Mouse (Mus musculus) T-helper 17 cell (primary cell): ENCODE measurements around the gene Repin1.

Source experiments
- in situ Hi-C, 2 experiments: fragments of 300-600 bp; cut with MboI, MseI; formaldehyde crosslinking; loops; 1 replicate in 1 of 2; 2 replicates in 1 of 2; pipeline ENCODE4 v1.15.1; 2025; ENCODE audit warnings: high pct_unique_total_duplicates in 2 of 2

Repin1 gene

DNA sequence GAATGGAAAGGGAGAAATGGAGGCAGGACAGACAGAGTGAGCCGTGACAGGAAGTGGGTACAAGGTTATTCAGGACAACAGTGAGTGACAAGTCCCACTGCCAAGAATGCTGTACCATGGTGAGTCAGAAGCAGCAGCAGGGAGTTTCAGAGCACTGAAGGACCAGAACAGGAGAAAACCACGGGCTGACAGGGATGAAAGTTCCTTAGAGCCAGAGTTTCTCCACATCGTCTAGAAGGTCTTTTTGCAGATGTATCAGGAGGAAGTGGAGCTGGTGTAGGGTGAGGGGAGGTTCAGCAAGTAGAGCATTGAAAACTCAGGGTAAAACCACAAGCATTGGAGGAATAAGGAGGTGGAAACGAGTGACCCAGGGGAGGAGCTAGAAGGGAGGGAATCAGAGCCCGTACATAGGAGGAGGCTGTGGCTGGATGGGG is 14.5 kb upstream of the Repin1 start:
- in situ Hi-C loops: no loop called here

DNA sequence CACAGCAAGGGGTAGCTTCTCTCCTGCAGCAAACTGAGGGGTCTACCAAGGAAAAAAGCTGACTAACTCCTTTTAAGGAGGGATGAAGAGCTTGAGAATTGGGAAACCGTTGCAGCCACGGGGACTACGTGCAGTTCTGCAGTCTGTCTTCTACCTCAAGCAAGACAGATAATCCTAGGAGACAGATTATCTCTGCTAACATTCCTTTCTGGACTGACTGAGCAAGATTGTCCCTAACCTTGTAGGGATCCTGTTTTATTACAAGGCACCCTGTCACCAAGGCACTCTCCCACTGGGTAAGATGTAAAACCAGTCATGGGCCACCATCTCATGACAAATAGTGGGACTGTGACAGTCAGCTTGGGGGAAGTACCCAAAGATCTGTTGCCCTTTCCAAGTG is 12.4 kb upstream of the Repin1 start:
- in situ Hi-C loops: no loop called here

DNA sequence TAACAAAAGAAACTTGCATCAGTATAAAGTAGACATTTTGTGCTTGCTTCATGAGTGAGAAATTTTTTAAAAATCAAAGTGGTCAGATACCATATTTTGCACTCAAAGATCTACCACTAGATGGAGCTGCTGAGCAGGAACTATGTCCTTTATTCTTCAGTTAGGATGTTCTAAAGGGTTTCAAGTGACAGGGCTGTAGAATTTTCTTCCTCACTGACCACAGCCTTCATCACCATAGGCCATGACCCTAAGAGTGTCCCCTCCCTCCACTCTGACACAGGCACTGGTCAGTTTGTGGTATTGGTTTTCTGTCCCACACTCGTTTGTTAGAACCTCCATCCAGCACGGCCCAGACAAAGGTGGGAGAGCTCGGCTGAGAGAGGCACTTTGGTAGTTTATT is 11.6 kb upstream of the Repin1 start:
- in situ Hi-C loops: no loop called here

- in situ Hi-C loops: no loop called here
Measured at GRCm38 (mm10) chr6:48589194-48589750, 4.4 kb upstream of the Repin1 start, which contains the start of gene Gm45021. Gm45021 (plus strand) TSS chr6:48589610.

GRCm38 (mm10) chr6:48591221-48591845 is 2.4 kb upstream of the Repin1 start:
- in situ Hi-C loops: loop anchor here in 1 of 2 experiments (10.0 kb wide), 1 partner anchor 847 kb away; no protein-coding TSS in a partner anchor

- in situ Hi-C loops: loop anchor here in 1 of 2 experiments (10.0 kb wide), 1 partner anchor 847 kb away; no protein-coding TSS in a partner anchor
Measured at GRCm38 (mm10) chr6:48591871-48592270, 1.8 kb upstream of the Repin1 start.

GRCm38 (mm10) chr6:48594043-48594738 is 508 bp downstream of the Repin1 start:
- in situ Hi-C loops: loop anchor here in 1 of 2 experiments (10.0 kb wide), 1 partner anchor 849 kb away; no protein-coding TSS in a partner anchor

GRCm38 (mm10) chr6:48595278-48595677 is 1.6 kb downstream of the Repin1 start:
- in situ Hi-C loops: loop anchor here in 1 of 2 experiments (10.0 kb wide), 1 partner anchor 850 kb away; no protein-coding TSS in a partner anchor

- in situ Hi-C loops: loop anchor here in 1 of 2 experiments (10.0 kb wide), 1 partner anchor 852 kb away; no protein-coding TSS in a partner anchor
Measured at GRCm38 (mm10) chr6:48596545-48597232, 3.0 kb downstream of the Repin1 start.

DNA sequence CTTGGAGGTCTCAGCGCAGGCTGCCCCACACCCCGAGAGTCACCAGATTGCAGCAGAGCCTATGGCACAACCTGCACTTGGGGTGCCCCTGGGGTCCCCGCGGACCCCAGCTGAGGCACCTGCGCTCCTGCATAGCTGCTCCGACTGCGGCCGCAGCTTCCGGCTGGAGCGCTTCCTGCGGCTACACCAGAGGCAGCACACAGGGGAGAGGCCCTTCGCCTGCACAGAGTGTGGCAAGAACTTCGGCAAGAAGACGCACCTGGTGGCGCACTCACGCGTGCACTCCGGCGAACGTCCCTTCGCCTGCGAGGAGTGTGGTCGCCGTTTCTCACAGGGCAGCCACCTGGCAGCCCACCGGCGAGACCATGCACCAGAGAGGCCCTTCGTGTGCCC is 3.5 kb downstream of the Repin1 start:
- in situ Hi-C loops: loop anchor here in 1 of 2 experiments (10.0 kb wide), 1 partner anchor 852 kb away; no protein-coding TSS in a partner anchor

DNA sequence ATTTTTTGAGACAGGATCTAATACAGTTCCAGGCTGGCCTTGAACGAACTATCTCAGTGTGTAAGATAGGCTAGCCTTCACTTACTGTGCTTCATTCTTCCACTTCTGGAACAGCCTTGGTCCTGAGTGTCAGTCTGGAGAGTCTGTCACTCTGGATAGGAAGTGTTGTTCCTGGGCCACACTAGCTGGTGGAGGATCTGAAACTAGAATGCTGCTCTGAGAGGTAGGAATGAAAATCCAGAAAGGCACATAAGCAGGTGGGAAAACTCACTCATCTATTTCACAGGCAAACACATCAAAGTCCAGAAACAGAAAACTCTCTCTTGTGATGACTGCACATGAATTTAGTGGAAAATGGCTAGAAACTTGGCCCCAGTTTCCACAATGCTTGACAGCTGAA is 6.9 kb downstream of the Repin1 start:
- in situ Hi-C loops: loop anchor here in 1 of 2 experiments (5.0 kb wide), 1 partner anchor 43 kb away; no protein-coding TSS in a partner anchor

- in situ Hi-C loops: loop anchor here in 1 of 2 experiments (5.0 kb wide), 1 partner anchor 44 kb away; no protein-coding TSS in a partner anchor
Measured at GRCm38 (mm10) chr6:48601271-48602079, 7.8 kb downstream of the Repin1 start, which contains the start of gene Zfp775. Zfp775 (plus strand) TSS chr6:48602063.

DNA sequence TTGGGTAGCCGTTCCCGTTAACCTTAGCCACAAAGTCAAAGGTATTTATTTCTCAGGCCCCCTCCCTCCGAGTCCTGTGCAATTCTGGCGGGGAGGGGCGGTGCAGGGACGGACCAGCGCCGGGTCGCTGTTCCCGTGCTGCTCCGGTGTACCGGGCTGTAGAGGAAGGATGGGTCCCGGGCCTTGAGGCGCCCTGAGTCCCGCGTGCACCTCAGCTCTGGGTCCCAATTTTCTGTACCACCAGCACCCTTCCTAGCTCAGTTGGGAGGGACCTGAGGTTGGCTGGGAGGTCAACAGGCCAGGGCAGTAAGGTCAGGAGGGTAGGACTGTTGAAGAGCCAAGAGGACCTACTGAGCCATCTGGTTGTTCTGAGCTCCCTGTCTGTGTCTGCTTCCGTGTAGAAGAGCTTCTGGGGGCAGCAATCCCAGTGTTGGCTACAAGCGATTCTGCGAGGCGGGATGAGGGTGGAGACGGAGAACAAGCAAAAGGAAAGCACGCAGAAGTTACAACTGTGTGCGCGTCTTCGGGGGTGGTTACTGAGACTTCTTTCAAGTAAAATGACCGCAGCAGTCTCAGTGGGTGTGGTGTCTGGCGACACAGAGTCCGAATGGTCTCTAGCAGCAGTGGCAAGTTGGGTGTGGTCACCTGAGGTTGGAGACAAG is 8.5 kb downstream of the Repin1 start:
- in situ Hi-C loops: loop anchor here in 1 of 2 experiments (5.0 kb wide), 1 partner anchor 45 kb away; no protein-coding TSS in a partner anchor

DNA sequence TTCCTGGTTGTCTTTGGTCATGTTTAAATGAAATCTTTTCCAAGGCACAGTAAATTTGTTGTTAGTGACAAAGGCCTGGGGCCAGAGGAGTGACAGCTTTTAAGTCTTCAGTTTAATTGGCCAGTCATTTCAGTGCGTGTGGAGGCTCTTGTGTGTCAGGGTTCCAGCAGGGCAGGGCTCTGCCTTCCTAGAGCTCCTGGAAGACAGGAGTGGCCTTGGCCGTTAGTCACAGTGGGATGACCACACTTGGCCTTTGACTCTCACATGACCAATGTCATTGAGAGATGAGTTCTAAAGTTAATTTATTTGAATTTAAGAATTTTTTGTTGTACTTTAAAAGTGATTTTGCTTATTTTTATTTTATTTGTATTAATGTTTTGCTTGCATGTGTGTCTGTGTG is 14.4 kb downstream of the Repin1 start:
- in situ Hi-C loops: no loop called here

- in situ Hi-C loops: no loop called here
Measured at GRCm38 (mm10) chr6:48609512-48609911, 15.8 kb downstream of the Repin1 start.

DNA sequence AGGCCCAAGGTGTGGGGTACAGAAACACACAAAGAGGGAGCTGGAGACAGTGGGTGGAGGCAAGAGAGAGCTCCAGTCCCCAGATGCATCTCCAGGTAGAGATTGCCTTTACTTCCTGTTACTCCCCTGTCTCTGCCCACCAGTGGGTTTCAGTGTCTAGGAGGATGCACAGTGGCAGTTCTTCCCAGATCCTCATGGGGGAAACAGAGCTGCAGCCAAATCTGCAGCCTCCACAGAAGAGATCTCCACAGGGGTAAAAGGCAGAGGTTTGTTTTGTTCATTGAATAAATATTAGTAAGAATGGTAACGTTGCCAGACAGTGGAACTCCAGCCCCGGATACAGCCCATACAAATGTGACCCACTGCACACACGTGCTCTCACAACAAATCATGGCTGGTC is 17.0 kb downstream of the Repin1 start:
- in situ Hi-C loops: no loop called here

GRCm38 (mm10) chr6:48613464-48613863 is 19.8 kb downstream of the Repin1 start:
- in situ Hi-C loops: no loop called here

GRCm38 (mm10) chr6:48614756-48615155 is 21.1 kb downstream of the Repin1 start:
- in situ Hi-C loops: no loop called here

GRCm38 (mm10) chr6:48620031-48620430 is 26.3 kb downstream of the Repin1 start:
- in situ Hi-C loops: loop anchor here (10.0 kb wide), 2 partner anchors 515 to 1385 kb away; no protein-coding TSS in a partner anchor
